Mouse (Mus musculus) monocyte, adult 5-6 weeks (primary cell): ENCODE data around the gene Chmp4b. TPM values are rescaled to one million over a fixed set of nuclear protein-coding genes. Genes with fewer than 3 reads are reported as not detected.

Experiments
- ATAC-seq: fragments of 153-309, 156-312 bp; replicated peaks from 2 replicates; pipeline ENCODE4 v1.8.0; 2017; ENCODE audit warnings: mild to moderate bottlenecking; ENCODE audit not compliant: low TSS enrichment, insufficient number of reproducible peaks, severe bottlenecking, poor library complexity, low FRiP score
- total RNA-seq: library from RNA; stranded (forward); fragments of 200-1000, 200-491, 200-594 nt; gene quantifications from 3 replicates; pipeline ENCODE4 v1.2.3, GENCODE M21; 2017

Chmp4b gene
- total RNA-seq, 1 experiment from 2014 or later: 228 TPM

GRCm38 (mm10) chr2:154742911-154743819, 91.7 kb downstream of the Chmp4b start:
- ATAC-seq: no peak

GRCm38 (mm10) chr2:154743915-154744314, 92.4 kb downstream of the Chmp4b start:
- ATAC-seq: no peak

Other genes starting within 250 kb of the Chmp4b start
- gene Snta1, start 243.6 kb upstream of the Chmp4b start, total RNA-seq: 4.8 to 10.8 TPM (median 4.9 TPM) in 3 replicates
- 9.8 to 18.5 TPM (median 11.9 TPM) in 3 replicates for gene Cbfa2t2, start 215.2 kb upstream of the Chmp4b start, total RNA-seq
- 0.78 TPM in 1 of 3 replicates, not detected in the others for gene 1700003F12Rik, start 104.6 kb upstream of the Chmp4b start, total RNA-seq
- gene Actl10, start 99.9 kb upstream of the Chmp4b start, total RNA-seq: not detected in 3 replicates
- 0.68 TPM in 1 of 3 replicates, not detected in the others for gene Necab3, start 92.8 kb upstream of the Chmp4b start, total RNA-seq
- 0.64 to 3.1 TPM (median 1.8 TPM) in 3 replicates for gene E2f1, start 81.8 kb upstream of the Chmp4b start, total RNA-seq
- gene Pxmp4, start 48.0 kb upstream of the Chmp4b start, total RNA-seq: 7.3 to 10.6 TPM (median 9.6 TPM) in 3 replicates
- gene Zfp341, start 38.4 kb upstream of the Chmp4b start, total RNA-seq: 2.5 to 3.2 TPM (median 2.8 TPM) in 3 replicates
- gene 4930519P11Rik, start 38.3 kb upstream of the Chmp4b start, total RNA-seq: 2.0 TPM in 1 of 3 replicates, not detected in the others
- gene Gm14214, start 118.3 kb downstream of the Chmp4b start, total RNA-seq: not detected in 3 replicates
- 165 to 198 TPM (median 196 TPM) in 3 replicates for gene Raly, start 139.4 kb downstream of the Chmp4b start, total RNA-seq
- not detected in 3 replicates for gene a, start 139.7 kb downstream of the Chmp4b start, total RNA-seq
- 125 to 133 TPM (median 129 TPM) in 3 replicates for gene Eif2s2, start 241.2 kb downstream of the Chmp4b start, total RNA-seq